Mouse (Mus musculus) heart, adult 9 months (tissue): ENCODE measurements around the gene Gm20878.
"Not testable (repeated sequence)": the region's sequence is repeated elsewhere in the genome, so short reads cannot be mapped to it uniquely, and the experiment has no call there.

Experiments used
- DNase-seq, 2 experiments: peaks; one replicate each; pipeline ENCODE4 v3.0.0; 2022; ENCODE audit warnings: low spot score in 2 of 2

Gene Gm20878

GRCm38 (mm10) chr4:41941272-41941671 lies at the start of gene Gm20878:
TSS of gene Gm20878 (plus strand) at chr4:41941572.
- not testable (repeated sequence) for DNase-seq

- DNase-seq = not testable (repeated sequence)
These were observed 38.1 kb upstream of the Gm20878 start, which contains the start of gene Gm21541 for GRCm38 (mm10) chr4:41903310-41903709. TSS of gene Gm21541 (plus strand) at chr4:41903610.

- not testable (repeated sequence) for DNase-seq
These were observed 24.4 kb downstream of the Gm20878 start, which contains the start of gene Fam205a4 for GRCm38 (mm10) chr4:41965758-41966157. TSS of gene Fam205a4 (plus strand) at chr4:41966058.
